Mouse (Mus musculus) thymus, adult 2 months (tissue): ENCODE results near the gene Dlec1.

Source experiments
- CTCF ChIP-seq: fragments of 200-500 bp; IDR thresholded peaks from 2 replicates; pipeline ENCODE4 v1.5.1; 2012; ENCODE audit warnings: mild to moderate bottlenecking, control low read depth, low read length, moderate library complexity, borderline replicate concordance; ENCODE audit not compliant: control insufficient read depth, poor library complexity, insufficient read depth; ENCODE audit errors: extremely low read depth
- POLR2A ChIP-seq: fragments of 200-500 bp; IDR thresholded peaks from 2 replicates; pipeline ENCODE4 v1.6.1; 2012; ENCODE audit warnings: mild to moderate bottlenecking, low read length, control low read depth, moderate library complexity; ENCODE audit not compliant: control insufficient read depth, poor library complexity, insufficient read depth; ENCODE audit errors: extremely low read depth

DNA sequence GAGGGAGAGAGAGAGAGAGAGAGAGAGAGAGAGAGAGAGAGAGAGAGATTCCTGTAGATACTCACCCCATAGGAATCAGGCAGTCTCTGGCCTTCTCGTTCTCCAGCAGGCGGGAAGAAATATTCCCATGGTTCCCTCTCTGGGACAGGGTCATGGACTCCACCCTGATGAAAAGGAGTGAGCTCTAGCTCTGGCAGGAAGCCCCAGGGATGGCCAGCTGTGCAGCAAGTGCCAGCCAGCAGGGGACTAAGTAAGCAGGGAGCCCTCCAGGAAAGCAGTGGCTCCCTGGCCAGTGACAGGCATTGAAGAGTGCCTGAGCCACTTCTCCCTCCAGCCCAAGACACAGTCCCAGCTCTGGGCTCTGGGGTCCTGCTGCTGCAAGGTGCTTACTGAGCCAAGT, 49.5 kb downstream of the Dlec1 start:
- no peak for TF ChIP-seq CTCF
- no peak for TF ChIP-seq POLR2A
